Mouse (Mus musculus): Measurements from ENCODE around the gene Pi4k2a. TPM values are rescaled to one million over a fixed set of nuclear protein-coding genes. Genes with fewer than 3 reads are reported as not detected.

Gene Pi4k2a
- total and polyA plus RNA-seq, 2 experiments from 2014 or later: 16.3 to 34.1 TPM

GRCm38 (mm10) chr19:42170025-42170969 is 80.0 kb downstream of the Pi4k2a start:
- H3K4me1 ChIP-seq (ENCODE audit: insufficient read depth): peaks cover 14% of the 10 kb centered on the region
- peak overlapping the region; percentile 78 for H3K4me3 ChIP-seq (ENCODE audit: low read depth, low read length)
- 4% methylated on average over 49 of the region's 56 CpGs for WGBS
- no peaks in the 10 kb centered on the region for H3K36me3 ChIP-seq (ENCODE audit: insufficient read depth)
- peak overlapping the region; percentile 42; the same call in 1 of the 2 replicates for H3K27ac ChIP-seq (ENCODE audit: low read depth, low read length)
- TF ChIP-seq CTCF (IDR thresholded peaks at IDR 0.05; ENCODE audit: low read depth): 0 out of 2 replicates have a peak, but pooled peaks have one; percentile 11
- peak overlapping the region; percentile 84 for H3K9ac ChIP-seq
- H3K27me3 ChIP-seq (ENCODE audit: insufficient read depth, low read length): no peaks in the 10 kb centered on the region
- DNase-seq (peak; percentile 97), ATAC-seq (peak; percentile 97)
- H3K9me3 ChIP-seq (ENCODE audit: low read length): no peaks in the 10 kb centered on the region
- peak overlapping the region; percentile 82 for H3K4me2 ChIP-seq (ENCODE audit: low read depth)

Other genes starting within 250 kb of the Pi4k2a start
- 14.4 and 22.4 TPM in 2 replicates for gene Frat2, start 242.3 kb upstream of the Pi4k2a start, total RNA-seq (2014; rRNA removed)
- gene Frat2, start 242.3 kb upstream of the Pi4k2a start, polyA plus RNA-seq (2015; fragmentation: Nextera tagmentation; extraction: Ambion mirVana): 14.8 and 15.5 TPM in 2 replicates
- gene Rrp12, start 194.3 kb upstream of the Pi4k2a start, total RNA-seq (2014; rRNA removed): 17.0 and 19.5 TPM in 2 replicates
- gene Rrp12, start 194.3 kb upstream of the Pi4k2a start, polyA plus RNA-seq (2015; fragmentation: Nextera tagmentation; extraction: Ambion mirVana): 12.3 and 14.4 TPM in 2 replicates
- 400 and 416 TPM in 2 replicates for gene Pgam1, start 178.5 kb upstream of the Pi4k2a start, total RNA-seq (2014; rRNA removed)
- gene Pgam1, start 178.5 kb upstream of the Pi4k2a start, polyA plus RNA-seq (2015; fragmentation: Nextera tagmentation; extraction: Ambion mirVana): 501 and 537 TPM in 2 replicates
- 29.6 and 33.3 TPM in 2 replicates for gene Exosc1, start 157.0 kb upstream of the Pi4k2a start, total RNA-seq (2014; rRNA removed)
- 69.4 and 71.0 TPM in 2 replicates for gene Exosc1, start 157.0 kb upstream of the Pi4k2a start, polyA plus RNA-seq (2015; fragmentation: Nextera tagmentation; extraction: Ambion mirVana)
- gene Zdhhc16, start 157.0 kb upstream of the Pi4k2a start, total RNA-seq (2014; rRNA removed): 53.3 and 58.6 TPM in 2 replicates
- gene Zdhhc16, start 157.0 kb upstream of the Pi4k2a start, polyA plus RNA-seq (2015; fragmentation: Nextera tagmentation; extraction: Ambion mirVana): 96.8 and 97.4 TPM in 2 replicates
- gene Mms19, start 109.3 kb upstream of the Pi4k2a start, total RNA-seq (2014; rRNA removed): 42.2 and 66.5 TPM in 2 replicates
- 17.4 and 25.8 TPM in 2 replicates for gene Mms19, start 109.3 kb upstream of the Pi4k2a start, polyA plus RNA-seq (2015; fragmentation: Nextera tagmentation; extraction: Ambion mirVana)
- gene Ubtd1, start 108.7 kb upstream of the Pi4k2a start, total RNA-seq (2014; rRNA removed): 18.7 and 22.2 TPM in 2 replicates
- gene Ubtd1, start 108.7 kb upstream of the Pi4k2a start, polyA plus RNA-seq (2015; fragmentation: Nextera tagmentation; extraction: Ambion mirVana): 12.2 and 13.3 TPM in 2 replicates
- 0.69 TPM in 1 of 2 replicates, not detected in the other for gene Ankrd2, start 54.5 kb upstream of the Pi4k2a start, total RNA-seq (2014; rRNA removed)
- gene Ankrd2, start 54.5 kb upstream of the Pi4k2a start, polyA plus RNA-seq (2015; fragmentation: Nextera tagmentation; extraction: Ambion mirVana): 1.2 and 1.4 TPM in 2 replicates
- 3.3 and 3.6 TPM in 2 replicates for gene Hoga1, start 44.9 kb upstream of the Pi4k2a start, total RNA-seq (2014; rRNA removed)
- 2.8 and 3.5 TPM in 2 replicates for gene Hoga1, start 44.9 kb upstream of the Pi4k2a start, polyA plus RNA-seq (2015; fragmentation: Nextera tagmentation; extraction: Ambion mirVana)
- gene 4933411K16Rik, start 38.2 kb upstream of the Pi4k2a start, total RNA-seq (2014; rRNA removed): 0.15 and 0.24 TPM in 2 replicates
- gene 4933411K16Rik, start 38.2 kb upstream of the Pi4k2a start, polyA plus RNA-seq (2015; fragmentation: Nextera tagmentation; extraction: Ambion mirVana): not detected in 2 replicates
- gene Morn4, start 4.1 kb upstream of the Pi4k2a start, total RNA-seq (2014; rRNA removed): 55.9 and 57.0 TPM in 2 replicates
- gene Morn4, start 4.1 kb upstream of the Pi4k2a start, polyA plus RNA-seq (2015; fragmentation: Nextera tagmentation; extraction: Ambion mirVana): 150 and 167 TPM in 2 replicates
- 9.5 and 17.5 TPM in 2 replicates for gene Avpi1, start 38.6 kb downstream of the Pi4k2a start, total RNA-seq (2014; rRNA removed)
- gene Avpi1, start 38.6 kb downstream of the Pi4k2a start, polyA plus RNA-seq (2015; fragmentation: Nextera tagmentation; extraction: Ambion mirVana): 14.3 and 15.4 TPM in 2 replicates
- 8.2 and 11.9 TPM in 2 replicates for gene Marveld1, start 56.9 kb downstream of the Pi4k2a start, total RNA-seq (2014; rRNA removed)
- gene Marveld1, start 56.9 kb downstream of the Pi4k2a start, polyA plus RNA-seq (2015; fragmentation: Nextera tagmentation; extraction: Ambion mirVana): 2.9 and 4.3 TPM in 2 replicates
- gene Zfyve27, start 73.5 kb downstream of the Pi4k2a start, total RNA-seq (2014; rRNA removed): 70.8 and 94.4 TPM in 2 replicates
- gene Zfyve27, start 73.5 kb downstream of the Pi4k2a start, polyA plus RNA-seq (2015; fragmentation: Nextera tagmentation; extraction: Ambion mirVana): 32.4 and 44.1 TPM in 2 replicates
- gene Sfrp5, start 111.8 kb downstream of the Pi4k2a start, total RNA-seq (2014; rRNA removed): 1.8 and 3.7 TPM in 2 replicates
- 2.7 and 3.4 TPM in 2 replicates for gene Sfrp5, start 111.8 kb downstream of the Pi4k2a start, polyA plus RNA-seq (2015; fragmentation: Nextera tagmentation; extraction: Ambion mirVana)
- 79.1 and 90.1 TPM in 2 replicates for gene Golga7b, start 157.1 kb downstream of the Pi4k2a start, total RNA-seq (2014; rRNA removed)
- 44.7 and 61.4 TPM in 2 replicates for gene Golga7b, start 157.1 kb downstream of the Pi4k2a start, polyA plus RNA-seq (2015; fragmentation: Nextera tagmentation; extraction: Ambion mirVana)